Mouse (Mus musculus): ENCODE results near the gene Prr15. TPM values are rescaled to one million over a fixed set of nuclear protein-coding genes. Genes with fewer than 3 reads are reported as not detected.

The Prr15 gene
- polyA plus RNA-seq (2012): 0.45 and 0.53 TPM in 2 replicates

GRCm38 (mm10) chr6:54325246-54325885, at the start of gene Prr15:
Gene Prr15 (plus strand): TSS chr6:54325835.

Other genes starting within 250 kb of the Prr15 start
- gene Wipf3, start 103.8 kb downstream of the Prr15 start, polyA plus RNA-seq (2012): not detected in 2 replicates
- gene Scrn1, start 240.7 kb downstream of the Prr15 start, polyA plus RNA-seq (2012): 0.24 and 0.40 TPM in 2 replicates

Measured in megakaryocyte-erythroid progenitor cell, adult 5 weeks (primary cell).